Comparison of ENCODE assay signal across 31 mouse cellular contexts in genomic region chr11:76154861-76155260, GRCm38 (mm10). TPM values are rescaled to one million over a fixed set of nuclear protein-coding genes. Genes with fewer than 3 reads are reported as not detected.
DNase-seq lines count a peak whose midpoint lies in the region; ATAC-seq and TF ChIP-seq lines count a peak whose summit lies in the region.
"Had no signal": no experiment of that assay in that cellular context is flagged by ENCODE, and none has a peak within 500 bp of the region (broad histone marks: within the 10 kb centered on the region; RNA-seq: fewer than 3 reads in every experiment).

No protein-coding gene starts in this region.

- H3K4me2 ChIP-seq in myocyte (ENCODE audit: low read depth) = no peak overlapping the region
- no peak overlapping the region for H3K4me2 ChIP-seq in hindbrain, embryonic 12.5 days (replicated peaks)
- no peak overlapping the region for H3K4me2 ChIP-seq in lung, postnatal 0 days (replicated peaks; ENCODE audit: low read depth, low read length)
- H3K4me2 ChIP-seq: embryonic facial prominence, embryonic 12.5 days; embryonic facial prominence, embryonic 15.5 days; forebrain, embryonic 13.5 days; heart, embryonic 12.5 days; heart, embryonic 15.5 days; hindbrain, embryonic 14.5 days had no signal

- TF ChIP-seq CTCF in C2C12 (IDR thresholded peaks at IDR 0.05; ENCODE audit: control insufficient read depth, insufficient read depth, insufficient read length) = no peak
- TF ChIP-seq CTCF in lung, postnatal 0 days (IDR thresholded peaks at IDR 0.05) = no peak

- H3K36me3 ChIP-seq in C2C12 (ENCODE audit: control insufficient read depth, insufficient read depth) = peaks cover 26% of the 10 kb centered on the region
- no peaks in the 10 kb centered on the region for H3K36me3 ChIP-seq in myocyte (ENCODE audit: control insufficient read depth, insufficient read depth)
- H3K36me3 ChIP-seq in hindbrain, embryonic 12.5 days = peaks cover 51% of the 10 kb centered on the region
- H3K36me3 ChIP-seq in lung, postnatal 0 days (ENCODE audit: insufficient read depth, low read length) = no peaks in the 10 kb centered on the region

- no peak overlapping the region for H3K27ac ChIP-seq in hindbrain, embryonic 12.5 days
- H3K27ac ChIP-seq in lung, postnatal 0 days (ENCODE audit: low read length) = no peak overlapping the region
- H3K27ac ChIP-seq: embryonic facial prominence, embryonic 12.5 days; embryonic facial prominence, embryonic 15.5 days; forebrain, embryonic 10.5 days; forebrain, embryonic 13.5 days; heart, embryonic 15.5 days; hindbrain, embryonic 10.5 days; hindbrain, embryonic 14.5 days; hindbrain, postnatal 0 days had no signal

- no peak for TF ChIP-seq POLR2A in myocyte (IDR thresholded peaks at IDR 0.05; ENCODE audit: insufficient read length, low read depth)

- no peak overlapping the region for H3K9ac ChIP-seq in hindbrain, embryonic 12.5 days
- no peak overlapping the region for H3K9ac ChIP-seq in lung, postnatal 0 days (replicated peaks; ENCODE audit: low read depth)
- H3K9ac ChIP-seq: embryonic facial prominence, embryonic 12.5 days; embryonic facial prominence, embryonic 15.5 days; forebrain, embryonic 13.5 days; forebrain, postnatal 0 days; heart, embryonic 12.5 days; heart, embryonic 15.5 days; hindbrain, embryonic 14.5 days had no signal

- H3K79me3 ChIP-seq in C2C12 (ENCODE audit: low read depth) = no peaks in the 10 kb centered on the region

- H3K4me1 ChIP-seq in hindbrain, embryonic 12.5 days = no peaks in the 10 kb centered on the region
- H3K4me1 ChIP-seq in lung, postnatal 0 days (ENCODE audit: insufficient read depth, low read depth, low read length) = no peaks in the 10 kb centered on the region
- H3K4me1 ChIP-seq: forebrain, embryonic 10.5 days; forebrain, embryonic 13.5 days; heart, embryonic 15.5 days; hindbrain, embryonic 10.5 days had no signal

- ATAC-seq in hindbrain, embryonic 12.5 days (ENCODE audit: low FRiP score) = no peak
- ATAC-seq in lung, postnatal 0 days = no peak
- ATAC-seq: CD4-positive, CD25-positive, alpha-beta regulatory T cell, adult 4 months; forebrain, embryonic 13.5 days; forebrain, postnatal 0 days; hindbrain, postnatal 0 days; inflammation-experienced regulatory T-cells, adult 6 months; intestine, embryonic 16.5 days had no signal

- WGBS in hindbrain, embryonic 12.5 days = 94% methylated on average over 2 of the region's 2 CpGs
- WGBS in lung, postnatal 0 days = 61% methylated on average over 2 of the region's 2 CpGs

- TF ChIP-seq EP300 in lung, postnatal 0 days (IDR thresholded peaks at IDR 0.05) = no peak

- H3K27me3 ChIP-seq in C2C12 (ENCODE audit: control insufficient read depth, insufficient read depth, insufficient read length) (no peaks in the 10 kb centered on the region), myocyte (ENCODE audit: control insufficient read depth, insufficient read depth, insufficient read length) (no peaks in the 10 kb centered on the region)
- no peaks in the 10 kb centered on the region for H3K27me3 ChIP-seq in hindbrain, embryonic 12.5 days
- no peaks in the 10 kb centered on the region for H3K27me3 ChIP-seq in lung, postnatal 0 days (replicated peaks; ENCODE audit: insufficient read depth, low read length)
- H3K27me3 ChIP-seq: embryonic facial prominence, embryonic 12.5 days; embryonic facial prominence, embryonic 15.5 days; forebrain, embryonic 13.5 days; heart, embryonic 12.5 days; heart, embryonic 15.5 days had no signal

- peak; percentile 61 for DNase-seq in NIH3T3 (ENCODE audit: low read depth)
- DNase-seq in lung, postnatal 0 days (ENCODE audit: low spot score) = no peak
- DNase-seq in frontal cortex, postnatal 36 days (ENCODE audit: low spot score in 2 of 2) = no peak
- DNase-seq: adrenal gland, adult 2 months; adrenal gland, postnatal 14 days; B cell, adult 2 months; cerebellum, adult 11 months; cerebellum, adult 2 months; cerebellum, adult 9-11 months; cerebellum, postnatal 25 days; forebrain, postnatal 0 days; gastrocnemius, postnatal 25 days; heart, adult 18-20 months; heart, postnatal 10 days; heart, postnatal 36 days had no signal

- no peaks in the 10 kb centered on the region for H3K9me3 ChIP-seq in hindbrain, embryonic 12.5 days (replicated peaks)
- H3K9me3 ChIP-seq in lung, postnatal 0 days (ENCODE audit: low read length) = no peaks in the 10 kb centered on the region
- H3K9me3 ChIP-seq: embryonic facial prominence, embryonic 12.5 days; embryonic facial prominence, embryonic 15.5 days; forebrain, embryonic 10.5 days; forebrain, embryonic 13.5 days; heart, embryonic 12.5 days; heart, embryonic 15.5 days; hindbrain, embryonic 10.5 days had no signal

- no peaks in the 10 kb centered on the region for H3K79me2 ChIP-seq in C2C12 (ENCODE audit: control insufficient read depth, insufficient read depth)
- H3K79me2 ChIP-seq in myocyte (ENCODE audit: control insufficient read depth, insufficient read depth) = no peaks in the 10 kb centered on the region

- H3ac ChIP-seq in C2C12 (ENCODE audit: control insufficient read depth, insufficient read length, low read depth) = no peak overlapping the region
- no peak overlapping the region for H3ac ChIP-seq in myocyte (ENCODE audit: control insufficient read depth, insufficient read length)

- no peak overlapping the region for H3K4me3 ChIP-seq in C2C12 (ENCODE audit: insufficient read depth, poor library complexity, severe bottlenecking)
- no peak overlapping the region for H3K4me3 ChIP-seq in myocyte
- no peak overlapping the region for H3K4me3 ChIP-seq in hindbrain, embryonic 12.5 days
- no peak overlapping the region for H3K4me3 ChIP-seq in lung, postnatal 0 days (ENCODE audit: low read depth, low read length)
- H3K4me3 ChIP-seq: embryonic facial prominence, embryonic 12.5 days; embryonic facial prominence, embryonic 15.5 days; erythroblast, embryonic 14.5 days; forebrain, embryonic 10.5 days; forebrain, embryonic 13.5 days; heart, embryonic 12.5 days; heart, embryonic 15.5 days; hindbrain, embryonic 10.5 days had no signal

TF ChIP-seq in C2C12, 6 proteins besides CTCF, POLR2A, EP300 and RAD21:
- TF ChIP-seq MYOD1 (IDR thresholded peaks at IDR 0.05; ENCODE audit: control insufficient read depth, insufficient read length, low read depth) = peak; percentile 17
- no peak for TF ChIP-seq FOSL1 (IDR thresholded peaks at IDR 0.05; ENCODE audit: insufficient read depth, low read length, poor library complexity, severe bottlenecking)

TF ChIP-seq in myocyte, 11 proteins besides CTCF, POLR2A, EP300 and RAD21:
- TF ChIP-seq MYOG (IDR thresholded peaks at IDR 0.05; ENCODE audit: control insufficient read depth in 1 of 3, insufficient read depth in 1 of 3, insufficient read length in 2 of 3, low read depth in 2 of 3) (peak in 1 of 3 experiments; percentile 7), MYOD1 (IDR thresholded peaks at IDR 0.05; ENCODE audit: control insufficient read depth in 1 of 3, insufficient read length in 2 of 3, low read depth in 2 of 3) (peak in 2 of 3 experiments; percentile 68 to 70), TCF3 (IDR thresholded peaks at IDR 0.05; ENCODE audit: insufficient read length, low read depth) (no peak), E2F4 (IDR thresholded peaks at IDR 0.05; ENCODE audit: insufficient read depth) (no peak)

RNA-seq across cellular contexts. Expression of gene Vps53, which starts 24.6 kb away (rescaled TPM):
- polyA plus RNA-seq in C2C12 (2012; fragmentation: generic; extraction: Trizol) = 29.2 TPM
- polyA plus RNA-seq in myocyte (2012; fragmentation: generic; extraction: Trizol) = 41.2 TPM
- polyA plus RNA-seq in hindbrain, embryonic 12.5 days (2016; fragmentation: Nextera tagmentation; extraction: Ambion mirVana) = 56.3 and 60.6 TPM in 2 replicates
- 28.5 and 29.7 TPM in 2 replicates for polyA plus RNA-seq in lung, postnatal 0 days (2015; fragmentation: Nextera tagmentation; extraction: Ambion mirVana)

RNA-seq across cellular contexts. Expression of gene Fam57a, which starts 24.6 kb away (rescaled TPM):
- polyA plus RNA-seq in C2C12 (2012; fragmentation: generic; extraction: Trizol) = 21.4 TPM
- 10.0 TPM for polyA plus RNA-seq in myocyte (2012; fragmentation: generic; extraction: Trizol)
- 27.6 and 31.2 TPM in 2 replicates for polyA plus RNA-seq in hindbrain, embryonic 12.5 days (2016; fragmentation: Nextera tagmentation; extraction: Ambion mirVana)
- polyA plus RNA-seq in lung, postnatal 0 days (2015; fragmentation: Nextera tagmentation; extraction: Ambion mirVana) = 27.0 and 33.8 TPM in 2 replicates
- polyA plus RNA-seq: erythroblast, embryonic 14.5 days had no signal
